Mouse (Mus musculus): ENCODE measurements around the gene Ptch2.

Gene Ptch2

GRCm38 (mm10) chr4:117095551-117096452 is at the start of gene Ptch2:
TSS of gene Ptch2 (plus strand) at chr4:117096075.
- DNase-seq = peak; percentile 68 to 80

GRCm38 (mm10) chr4:117048836-117049235 is 47.0 kb upstream of the Ptch2 start:
- DNase-seq = no peak

- no peak for DNase-seq
These were observed 46.4 kb upstream of the Ptch2 start for GRCm38 (mm10) chr4:117049485-117049884.

GRCm38 (mm10) chr4:117052626-117053025 is 43.2 kb upstream of the Ptch2 start:
- DNase-seq = no peak

GRCm38 (mm10) chr4:117053956-117054355 is 41.9 kb upstream of the Ptch2 start:
- no peak for DNase-seq

GRCm38 (mm10) chr4:117056102-117056501 is 39.8 kb upstream of the Ptch2 start:
- DNase-seq = no peak

GRCm38 (mm10) chr4:117056514-117056913 is 39.4 kb upstream of the Ptch2 start:
- no peak for DNase-seq

- DNase-seq = no peak
These were observed 37.4 kb upstream of the Ptch2 start for GRCm38 (mm10) chr4:117058512-117058911.

- DNase-seq = no peak
These were observed 33.0 kb upstream of the Ptch2 start for GRCm38 (mm10) chr4:117062700-117063390.

GRCm38 (mm10) chr4:117068035-117068434 is 27.8 kb upstream of the Ptch2 start:
- no peak for DNase-seq

- DNase-seq = no peak
These were observed 26.2 kb upstream of the Ptch2 start for GRCm38 (mm10) chr4:117069647-117070046.

- DNase-seq = no peak
These were observed 25.3 kb upstream of the Ptch2 start for GRCm38 (mm10) chr4:117070624-117071023.

- DNase-seq = no peak
These were observed 24.7 kb upstream of the Ptch2 start for GRCm38 (mm10) chr4:117071183-117071582.

- DNase-seq = no peak
These were observed 7.8 kb upstream of the Ptch2 start for GRCm38 (mm10) chr4:117087948-117088640.

GRCm38 (mm10) chr4:117090586-117090985 is 5.3 kb upstream of the Ptch2 start:
- DNase-seq = no peak

- no peak for DNase-seq
These were observed 1.1 kb upstream of the Ptch2 start for GRCm38 (mm10) chr4:117094626-117095361.

GRCm38 (mm10) chr4:117096666-117097065 is 791 bp downstream of the Ptch2 start:
- no peak for DNase-seq

- DNase-seq = no peak
These were observed 2.3 kb downstream of the Ptch2 start for GRCm38 (mm10) chr4:117097969-117098763.

- no peak for DNase-seq
These were observed 2.8 kb downstream of the Ptch2 start for GRCm38 (mm10) chr4:117098764-117099036.

- no peak for DNase-seq
These were observed 4.2 kb downstream of the Ptch2 start for GRCm38 (mm10) chr4:117100036-117100435.

- DNase-seq = no peak
These were observed 5.3 kb downstream of the Ptch2 start for GRCm38 (mm10) chr4:117101218-117101617.

GRCm38 (mm10) chr4:117104672-117105071 is 8.8 kb downstream of the Ptch2 start:
- no peak for DNase-seq
